Mouse (Mus musculus) lung, postnatal 0 days (tissue): ENCODE measurements at regions not wholly inside any gene's neighbourhood (a gene's known extent, or its start where the extent isn't known, plus 50 kb on each side); places are given as distances from the start of the nearest gene placed in this dataset.

Experiments used
- ATAC-seq: fragments of 200-750 bp; cut with Nextera tagmentation; 2 replicates; pipeline ENCODE4 v1.8.0; 2017; ENCODE audit warnings: moderate library complexity
- DNase-seq: peaks from one replicate; pipeline ENCODE4 v3.0.0-alpha.2; 2016; ENCODE audit warnings: low spot score
- H3K27ac ChIP-seq: fragments of 300-500 bp; sonication (generic); 2 replicates; pipeline ENCODE4 v1.5.1; 2014; ENCODE audit warnings: antibody characterized with exemption, mild to moderate bottlenecking, low read length, mixed read lengths
- H3K27me3 ChIP-seq: fragments of 300-500 bp; sonication (generic); replicated peaks from 2 replicates; pipeline ENCODE4 v1.6.1; 2014; ENCODE audit warnings: low read length, mixed read lengths; ENCODE audit not compliant: insufficient read depth
- H3K36me3 ChIP-seq: fragments of 300-500 bp; sonication (generic); 2 replicates; pipeline ENCODE4 v1.6.1; 2014; ENCODE audit warnings: low read length, mixed read lengths; ENCODE audit not compliant: insufficient read depth
- H3K4me1 ChIP-seq: fragments of 300-500 bp; sonication (generic); 2 replicates; pipeline ENCODE4 v1.6.1; 2014; ENCODE audit warnings: antibody characterized with exemption, low read depth, low read length, mixed read lengths; ENCODE audit not compliant: insufficient read depth
- H3K4me2 ChIP-seq: fragments of 300-500 bp; sonication (generic); replicated peaks from 2 replicates; pipeline ENCODE4 v1.6.1; 2014; ENCODE audit warnings: low read depth, mild to moderate bottlenecking, low read length, moderate library complexity, mixed read lengths
- H3K4me3 ChIP-seq: fragments of 300-500 bp; sonication (generic); 2 replicates; pipeline ENCODE4 v1.5.1; 2014; ENCODE audit warnings: low read depth, low read length
- H3K9ac ChIP-seq: fragments of 300-500 bp; sonication (generic); replicated peaks from 2 replicates; pipeline ENCODE4 v1.6.1; 2014; ENCODE audit warnings: low read depth, mild to moderate bottlenecking
- H3K9me3 ChIP-seq: fragments of 300-500 bp; sonication (generic); 2 replicates; pipeline ENCODE4 v1.6.1; 2016; ENCODE audit warnings: low read length, mixed read lengths
- CTCF ChIP-seq: IDR thresholded peaks from 2 replicates; pipeline ENCODE4 v1.5.1; 2016; ENCODE audit warnings: antibody characterized with exemption, mild to moderate bottlenecking
- EP300 ChIP-seq: IDR thresholded peaks from 2 replicates; pipeline ENCODE4 v1.6.1; 2016; ENCODE audit warnings: antibody characterized with exemption, mild to moderate bottlenecking, control low read depth
- WGBS: fragments of 180-500 bp; shearing (Covaris S2); extraction: QIAGEN DNeasy Blood & Tissue Kit; methylation state at CpG from one replicate; pipeline ENCODE4 v1.1.7; 2014; 5-methylcytosine and 5-hydroxymethylcytosine counted together

DNA sequence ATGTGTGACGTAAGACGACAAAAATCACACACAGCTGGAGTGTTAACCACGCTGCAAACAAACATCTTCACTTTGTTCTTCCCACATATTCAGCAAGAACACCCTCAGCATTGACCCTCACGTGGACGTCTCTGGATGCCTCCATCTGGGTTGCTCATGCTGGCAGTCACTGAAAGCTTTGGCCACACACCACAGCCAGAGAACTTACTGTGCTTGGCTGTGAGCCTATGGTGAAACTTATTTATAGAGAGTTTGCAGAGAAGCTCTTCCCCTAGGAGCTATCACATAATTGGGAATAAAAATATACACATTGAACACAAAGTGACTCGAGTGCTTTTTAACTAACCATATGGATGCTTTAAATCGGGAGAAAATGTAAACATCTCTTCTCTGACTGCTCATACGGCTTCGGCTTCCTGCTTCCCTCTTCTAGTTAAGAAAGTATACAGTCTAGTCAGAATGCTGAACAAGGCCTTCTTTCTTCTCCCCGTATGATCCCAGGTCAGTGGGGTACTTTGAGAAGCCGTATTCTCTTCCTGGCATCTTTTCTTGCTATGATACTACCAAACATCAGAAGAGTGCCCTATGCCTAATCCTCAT is 812.0 kb upstream of the Intu start:
- Histone ChIP-seq H3K4me1 (no peaks in the 10 kb centered on the region), H3K9me3 (no peaks in the 10 kb centered on the region), H3K27ac (peak overlapping the region; percentile 51), H3K36me3 (no peaks in the 10 kb centered on the region), H3K27me3 (no peaks in the 10 kb centered on the region), H3K9ac (no peak overlapping the region), H3K4me3 (no peak overlapping the region), H3K4me2 (no peak overlapping the region)
- DNase-seq (peak; percentile 88), ATAC-seq (peak; percentile 96)
- TF ChIP-seq CTCF (no peak), EP300 (peak; percentile 63)
- 29% methylated on average over 11 of the region's 11 CpGs for WGBS

DNA sequence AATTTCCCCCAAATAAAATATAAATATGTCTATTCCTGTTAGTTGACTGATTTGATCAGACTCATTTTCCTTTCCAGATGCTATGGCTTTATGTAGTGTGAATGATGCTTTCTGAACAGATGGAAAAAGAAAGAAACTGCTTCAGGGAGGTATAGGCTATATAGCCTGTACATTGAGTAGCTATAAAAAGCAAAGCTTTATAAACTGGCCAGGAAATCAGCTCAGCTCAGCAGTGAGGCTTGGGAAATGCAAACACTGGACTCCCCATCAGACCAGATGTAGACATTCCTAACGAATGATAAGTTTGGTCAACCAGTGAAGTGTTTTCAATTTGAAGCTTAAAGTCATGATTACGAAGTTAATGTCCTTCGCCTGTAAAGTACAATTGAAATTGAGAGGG is 805.3 kb upstream of the Intu start:
- Histone ChIP-seq H3K36me3 (no peaks in the 10 kb centered on the region), H3K4me2 (no peak overlapping the region), H3K27me3 (no peaks in the 10 kb centered on the region), H3K4me3 (no peak overlapping the region), H3K9ac (no peak overlapping the region), H3K4me1 (no peaks in the 10 kb centered on the region), H3K9me3 (no peaks in the 10 kb centered on the region), H3K27ac (no peak overlapping the region)
- ATAC-seq: no peak
- TF ChIP-seq EP300: no peak
- no peak for TF ChIP-seq CTCF
- WGBS: 28% methylated on average over 3 of the region's 3 CpGs
- DNase-seq: no peak

DNA sequence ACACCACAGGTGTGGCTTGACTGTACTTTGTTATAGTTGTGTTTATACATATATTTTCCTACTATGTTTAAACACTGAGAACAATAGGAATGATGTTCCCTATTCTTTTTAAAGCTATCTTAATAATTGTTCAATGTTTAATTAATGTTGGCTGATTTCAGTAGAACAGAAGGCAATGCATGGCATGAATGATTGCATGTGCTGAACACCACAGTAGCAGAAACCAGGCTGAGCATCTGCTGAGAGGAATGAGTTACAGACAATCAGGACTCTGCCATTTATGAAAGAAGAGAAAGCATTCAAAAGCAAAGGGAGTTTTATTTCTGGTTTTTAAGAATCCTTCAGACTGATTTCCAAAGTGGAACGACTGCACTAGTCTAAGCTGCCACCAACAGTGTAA is 794.4 kb upstream of the Intu start:
- Histone ChIP-seq H3K9me3 (no peaks in the 10 kb centered on the region), H3K27ac (no peak overlapping the region), H3K4me3 (no peak overlapping the region), H3K27me3 (no peaks in the 10 kb centered on the region), H3K4me2 (no peak overlapping the region), H3K36me3 (no peaks in the 10 kb centered on the region), H3K4me1 (no peaks in the 10 kb centered on the region), H3K9ac (no peak overlapping the region)
- DNase-seq (no peak), ATAC-seq (no peak)
- TF ChIP-seq EP300 (no peak), CTCF (no peak)
- WGBS: 32% methylated on average over 1 of the region's 1 CpGs

DNA sequence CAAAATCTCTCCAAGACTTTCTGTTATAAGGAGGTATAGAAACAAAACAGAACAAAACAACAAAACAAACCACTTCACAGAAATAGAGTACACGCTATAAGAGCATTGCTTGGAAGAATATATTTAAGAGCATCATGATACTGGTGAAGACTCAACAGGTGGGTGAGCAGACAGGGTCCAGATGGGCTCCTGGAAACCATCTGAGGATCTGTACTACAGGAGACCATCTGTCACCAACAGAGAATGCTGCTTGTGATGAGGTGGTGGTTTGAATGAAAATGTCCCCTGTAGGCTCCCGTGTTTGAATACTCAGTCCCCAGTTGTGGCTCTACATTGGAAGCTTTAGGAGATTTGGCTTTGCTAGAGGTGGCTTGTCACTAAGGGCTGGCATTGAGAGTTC is 785.1 kb upstream of the Intu start:
- no peaks in the 10 kb centered on the region for H3K27me3 ChIP-seq
- no peak overlapping the region for H3K4me3 ChIP-seq
- H3K9ac ChIP-seq: no peak overlapping the region
- ATAC-seq (no peak), DNase-seq (no peak)
- H3K36me3 ChIP-seq: no peaks in the 10 kb centered on the region
- no peak for TF ChIP-seq CTCF
- no peak for TF ChIP-seq EP300
- 91% methylated on average over 2 of the region's 2 CpGs for WGBS
- H3K9me3 ChIP-seq: no peaks in the 10 kb centered on the region
- no peak overlapping the region for H3K4me2 ChIP-seq
- no peak overlapping the region for H3K27ac ChIP-seq
- no peaks in the 10 kb centered on the region for H3K4me1 ChIP-seq

DNA sequence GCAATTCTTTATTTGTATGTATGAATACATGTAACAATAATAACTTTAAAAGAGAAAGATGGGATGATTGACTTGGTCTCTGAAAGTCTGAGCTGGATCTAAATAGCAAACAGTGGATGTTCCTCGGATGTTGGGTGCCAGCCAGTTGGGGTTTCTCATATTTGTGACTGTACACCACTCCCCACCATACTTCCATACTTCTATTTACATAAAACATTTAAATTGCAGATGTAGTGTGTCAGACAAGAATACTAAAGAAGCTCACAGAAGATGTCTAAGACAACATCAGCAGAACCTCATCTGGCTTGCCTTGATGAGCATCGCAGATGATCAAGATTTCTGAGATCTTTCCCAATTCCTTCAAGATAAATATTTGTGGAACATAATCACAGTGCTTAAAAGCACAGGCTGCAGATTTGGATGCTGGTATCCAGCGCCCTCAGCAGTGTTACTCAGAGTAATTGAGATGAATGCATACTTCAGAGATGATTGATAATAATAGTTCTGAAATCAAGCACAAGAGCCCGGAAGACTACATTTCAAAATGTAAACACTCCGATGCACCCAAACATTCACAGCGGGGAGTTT is 762.0 kb upstream of the Intu start:
- no peaks in the 10 kb centered on the region for H3K4me1 ChIP-seq
- 50% methylated on average over 6 of the region's 6 CpGs for WGBS

DNA sequence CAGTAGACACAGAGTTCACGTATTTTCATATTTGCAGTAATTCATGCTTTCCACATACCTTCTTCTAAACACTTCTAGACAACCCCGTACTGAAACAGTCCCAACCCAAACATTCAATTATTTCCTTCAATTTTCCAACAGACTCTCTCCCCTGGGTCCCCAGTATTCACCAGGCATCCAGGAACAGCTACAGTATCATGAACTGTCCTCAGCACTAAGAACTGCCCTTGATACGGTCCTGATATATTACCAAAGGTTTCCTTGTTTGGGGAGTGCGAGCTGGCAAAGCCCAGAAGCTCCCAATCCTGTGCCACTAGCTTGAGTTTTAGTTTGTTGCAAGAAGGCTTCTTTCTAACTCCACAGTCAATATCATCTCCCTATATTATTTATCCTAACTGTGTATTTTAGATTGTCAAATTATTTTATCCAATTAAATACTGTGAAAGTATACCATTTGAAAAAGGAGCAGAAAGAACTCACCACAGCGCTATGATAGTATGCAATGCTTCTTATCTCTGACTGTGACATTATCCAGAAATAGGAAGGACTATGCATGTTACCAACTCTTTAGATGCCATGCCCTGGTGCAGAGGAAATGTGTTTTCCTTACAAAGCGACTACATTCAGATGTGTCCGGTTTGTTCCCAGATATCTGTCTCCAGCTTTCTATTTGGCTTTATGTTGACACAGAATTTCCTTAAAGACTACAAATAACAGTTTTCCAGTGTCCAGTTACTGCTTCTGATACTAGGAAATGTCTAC is 754.6 kb upstream of the Intu start:
- H3K27ac ChIP-seq: no peak overlapping the region
- WGBS: 77% methylated on average over 7 of the region's 7 CpGs
- H3K27me3 ChIP-seq: no peaks in the 10 kb centered on the region

More for the DNA sequence above, 762.0 kb upstream of the Intu start:
- H3K9ac ChIP-seq: no peak overlapping the region
- no peaks in the 10 kb centered on the region for H3K27me3 ChIP-seq
- no peaks in the 10 kb centered on the region for H3K36me3 ChIP-seq
- peak; percentile 66 for DNase-seq
- TF ChIP-seq CTCF: peak; percentile 21; the same call in 1 of the 2 replicates
- 0 out of 2 replicates have a peak, but pooled peaks have one; percentile 15 for TF ChIP-seq EP300
- no peak overlapping the region for H3K4me2 ChIP-seq
- H3K4me3 ChIP-seq: no peak overlapping the region
- no peak overlapping the region for H3K27ac ChIP-seq
- ATAC-seq: peak; percentile 82
- H3K9me3 ChIP-seq: no peaks in the 10 kb centered on the region

More for the DNA sequence above, 754.6 kb upstream of the Intu start:
- no peaks in the 10 kb centered on the region for H3K36me3 ChIP-seq
- no peak overlapping the region for H3K4me3 ChIP-seq
- no peak overlapping the region for H3K9ac ChIP-seq
- DNase-seq: no peak
- H3K4me2 ChIP-seq: no peak overlapping the region
- H3K4me1 ChIP-seq: no peaks in the 10 kb centered on the region
- no peak for ATAC-seq
- no peaks in the 10 kb centered on the region for H3K9me3 ChIP-seq
- TF ChIP-seq CTCF (no peak), EP300 (no peak)
